Mouse (Mus musculus) neural tube, embryonic 14.5 days (tissue): ENCODE measurements around the gene Pik3cd. TPM values are rescaled to one million over a fixed set of nuclear protein-coding genes. Genes with fewer than 3 reads are reported as not detected.
"Not testable (repeated sequence)": the region's sequence is repeated elsewhere in the genome, so short reads cannot be mapped to it uniquely, and the experiment has no call there.

Source experiments
- ATAC-seq: fragments of 200-750 bp; cut with Nextera tagmentation; 2 replicates; pipeline ENCODE4 v1.8.0; 2017; ENCODE audit warnings: low read depth, mild to moderate bottlenecking, moderate TSS enrichment, moderate library complexity
- H3K27ac ChIP-seq: fragments of 300-500 bp; sonication (generic); 2 replicates; pipeline ENCODE4 v1.5.1; 2014; ENCODE audit warnings: low read depth, mild to moderate bottlenecking, control low read depth, low read length, moderate library complexity, mixed read lengths
- H3K27me3 ChIP-seq: fragments of 300-500 bp; sonication (generic); 2 replicates; pipeline ENCODE4 v1.6.1; 2014; ENCODE audit warnings: low read length; ENCODE audit not compliant: control insufficient read depth, insufficient read depth
- H3K36me3 ChIP-seq: fragments of 300-500 bp; sonication (generic); 2 replicates; pipeline ENCODE4 v1.6.1; 2014; ENCODE audit warnings: low read length, mixed read lengths; ENCODE audit not compliant: control insufficient read depth, insufficient read depth
- H3K4me1 ChIP-seq: fragments of 300-500 bp; sonication (generic); 2 replicates; pipeline ENCODE4 v1.6.1; 2014; ENCODE audit warnings: low read length; ENCODE audit not compliant: control insufficient read depth, insufficient read depth
- H3K4me2 ChIP-seq: fragments of 300-500 bp; sonication (generic); 2 replicates; pipeline ENCODE4 v1.6.1; 2014; ENCODE audit warnings: mild to moderate bottlenecking, low read depth, low read length, control low read depth
- H3K4me3 ChIP-seq: fragments of 300-500 bp; sonication (generic); 2 replicates; pipeline ENCODE4 v1.5.1; 2014; ENCODE audit warnings: low read depth, low read length, control low read depth, mixed read lengths
- H3K9ac ChIP-seq: fragments of 300-500 bp; sonication (generic); replicated peaks from 2 replicates; pipeline ENCODE4 v1.6.1; 2014; ENCODE audit warnings: low read depth, mild to moderate bottlenecking, control low read depth, low read length, mixed read lengths
- H3K9me3 ChIP-seq: fragments of 300-500 bp; sonication (generic); 2 replicates; pipeline ENCODE4 v1.6.1; 2016; ENCODE audit warnings: low read length; ENCODE audit not compliant: control insufficient read depth
- WGBS: fragments of 180-500 bp; shearing (Covaris S2); extraction: QIAGEN DNeasy Blood & Tissue Kit; methylation state at CpG from one replicate; pipeline ENCODE4 v1.1.7; 2014; 5-methylcytosine and 5-hydroxymethylcytosine counted together
- polyA plus RNA-seq: library from polyadenylated mRNA; unstranded; fragments of >200 nt; fragmentation: Nextera tagmentation; extraction: Ambion mirVana; gene quantifications from 2 replicates; pipeline ENCODE4 v1.2.1, GENCODE M21; 2014

Gene Pik3cd
- 16.5 and 19.7 TPM in 2 replicates for polyA plus RNA-seq

GRCm38 (mm10) chr4:149702210-149702979 lies at the start of gene Pik3cd:
Pik3cd (minus strand) TSS chr4:149702571.
- no peak within 1 kb of the TSS for H3K4me2 ChIP-seq
- WGBS = 69% methylated on average over 19 of the region's 19 CpGs
- H3K9me3 ChIP-seq = no peaks in the 10 kb centered on the region
- no peak within 1 kb of the TSS for H3K27ac ChIP-seq
- H3K27me3 ChIP-seq = no peaks in the 10 kb centered on the region
- peaks cover 5% of the 10 kb centered on the region for H3K4me1 ChIP-seq
- H3K9ac ChIP-seq = no peak within 1 kb of the TSS
- no peak within 1 kb of the TSS for H3K4me3 ChIP-seq
- ATAC-seq = no peak
- H3K36me3 ChIP-seq = no peaks in the 10 kb centered on the region

- no peak for ATAC-seq
- H3K9me3 ChIP-seq = no peaks in the 10 kb centered on the region
Observed at GRCm38 (mm10) chr4:149750671-149751070, 48.3 kb upstream of the Pik3cd start.

GRCm38 (mm10) chr4:149749663-149750015 lies 47.3 kb upstream of the Pik3cd start:
- ATAC-seq = not testable (repeated sequence)
- WGBS = 94% methylated on average over 3 of the region's 3 CpGs

More at GRCm38 (mm10) chr4:149750671-149751070, 48.3 kb upstream of the Pik3cd start:
- no peak overlapping the region for H3K9ac ChIP-seq
- no peaks in the 10 kb centered on the region; the same call in 1 of the 2 replicates for H3K36me3 ChIP-seq
- H3K27ac ChIP-seq = no peak overlapping the region
- no peak overlapping the region for H3K4me2 ChIP-seq
- WGBS = 31% methylated on average over 5 of the region's 5 CpGs
- no peaks in the 10 kb centered on the region for H3K27me3 ChIP-seq
- H3K4me1 ChIP-seq = peaks cover 4% of the 10 kb centered on the region; the same call in 1 of the 2 replicates
- H3K4me3 ChIP-seq = no peak overlapping the region

GRCm38 (mm10) chr4:149749003-149749662 lies 46.8 kb upstream of the Pik3cd start:
- Histone ChIP-seq H3K4me1 (peaks cover 4% of the 10 kb centered on the region; the same call in 1 of the 2 replicates), H3K27me3 (no peaks in the 10 kb centered on the region), H3K36me3 (peaks cover 11% of the 10 kb centered on the region), H3K4me2 (no peak overlapping the region), H3K9ac (no peak overlapping the region), H3K4me3 (no peak overlapping the region), H3K27ac (no peak overlapping the region), H3K9me3 (no peaks in the 10 kb centered on the region)
- ATAC-seq = no peak
- 79% methylated on average over 18 of the region's 18 CpGs for WGBS

More at GRCm38 (mm10) chr4:149749663-149750015, 47.3 kb upstream of the Pik3cd start:
- H3K27ac ChIP-seq, H3K9me3 ChIP-seq, H3K4me3 ChIP-seq, H3K4me2 ChIP-seq, H3K36me3 ChIP-seq, H3K4me1 ChIP-seq, H3K27me3 ChIP-seq, H3K9ac ChIP-seq: not testable (repeated sequence)

GRCm38 (mm10) chr4:149744119-149744518 lies 41.7 kb upstream of the Pik3cd start:
- Histone ChIP-seq H3K4me2 (no peak overlapping the region), H3K9me3 (no peaks in the 10 kb centered on the region), H3K4me1 (no peaks in the 10 kb centered on the region), H3K27me3 (no peaks in the 10 kb centered on the region), H3K36me3 (peaks cover 19% of the 10 kb centered on the region), H3K9ac (no peak overlapping the region), H3K27ac (no peak overlapping the region), H3K4me3 (no peak overlapping the region)
- ATAC-seq = no peak
- WGBS = 89% methylated on average over 7 of the region's 7 CpGs

- Histone ChIP-seq H3K9me3 (no peaks in the 10 kb centered on the region), H3K4me3 (no peak overlapping the region), H3K4me2 (no peak overlapping the region), H3K27ac (no peak overlapping the region), H3K9ac (no peak overlapping the region), H3K4me1 (peaks cover 2% of the 10 kb centered on the region), H3K27me3 (no peaks in the 10 kb centered on the region), H3K36me3 (peaks cover 19% of the 10 kb centered on the region)
- no peak for ATAC-seq
- WGBS = 93% methylated on average over 14 of the region's 14 CpGs
Observed at GRCm38 (mm10) chr4:149742011-149742530, 39.7 kb upstream of the Pik3cd start.

- ATAC-seq = no peak
- WGBS = 78% methylated on average over 7 of the region's 7 CpGs
- H3K9me3 ChIP-seq = no peaks in the 10 kb centered on the region
Observed at GRCm38 (mm10) chr4:149740301-149740700, 37.9 kb upstream of the Pik3cd start.

GRCm38 (mm10) chr4:149739478-149739877 lies 37.1 kb upstream of the Pik3cd start:
- H3K27ac ChIP-seq = no peak overlapping the region
- ATAC-seq = no peak
- H3K4me3 ChIP-seq = no peak overlapping the region
- H3K36me3 ChIP-seq = peaks cover 12% of the 10 kb centered on the region; the same call in 1 of the 2 replicates
- no peak overlapping the region for H3K4me2 ChIP-seq
- WGBS = 71% methylated on average over 5 of the region's 5 CpGs
- H3K27me3 ChIP-seq = no peaks in the 10 kb centered on the region
- H3K4me1 ChIP-seq = peaks cover 27% of the 10 kb centered on the region
- no peak overlapping the region for H3K9ac ChIP-seq
- no peaks in the 10 kb centered on the region for H3K9me3 ChIP-seq

More at GRCm38 (mm10) chr4:149740301-149740700, 37.9 kb upstream of the Pik3cd start:
- Histone ChIP-seq H3K4me1 (peaks cover 19% of the 10 kb centered on the region), H3K9ac (no peak overlapping the region), H3K4me2 (no peak overlapping the region), H3K27ac (no peak overlapping the region), H3K36me3 (peaks cover 19% of the 10 kb centered on the region), H3K27me3 (no peaks in the 10 kb centered on the region), H3K4me3 (no peak overlapping the region)
